Mouse (Mus musculus): ENCODE data around the gene Crtac1.

The Crtac1 gene

GRCm38 (mm10) chr19:42415042-42415441, 16.5 kb downstream of the Crtac1 start:
- no peak for DNase-seq

- no peak for DNase-seq
Measured at GRCm38 (mm10) chr19:42409856-42410255, 21.7 kb downstream of the Crtac1 start.

- DNase-seq: no peak
Measured at GRCm38 (mm10) chr19:42409226-42409625, 22.4 kb downstream of the Crtac1 start.

GRCm38 (mm10) chr19:42404364-42404763, 27.2 kb downstream of the Crtac1 start:
- no peak for DNase-seq

- DNase-seq: no peak
Measured at GRCm38 (mm10) chr19:42399974-42400373, 31.6 kb downstream of the Crtac1 start.

GRCm38 (mm10) chr19:42397281-42397680, 34.3 kb downstream of the Crtac1 start:
- no peak for DNase-seq

- no peak for DNase-seq
Measured at GRCm38 (mm10) chr19:42394848-42395534, 36.6 kb downstream of the Crtac1 start.

GRCm38 (mm10) chr19:42393920-42394319, 37.7 kb downstream of the Crtac1 start:
- DNase-seq: no peak

GRCm38 (mm10) chr19:42392094-42392493, 39.5 kb downstream of the Crtac1 start:
- DNase-seq: no peak

- DNase-seq: no peak
Measured at GRCm38 (mm10) chr19:42389574-42389973, 42.0 kb downstream of the Crtac1 start.

GRCm38 (mm10) chr19:42384981-42385598, 46.5 kb downstream of the Crtac1 start:
- DNase-seq: no peak

GRCm38 (mm10) chr19:42380981-42381373, 50.6 kb downstream of the Crtac1 start:
- no peak for DNase-seq

- DNase-seq: no peak
Measured at GRCm38 (mm10) chr19:42380321-42380980, 51.1 kb downstream of the Crtac1 start.

- DNase-seq: no peak
Measured at GRCm38 (mm10) chr19:42379798-42380197, 51.8 kb downstream of the Crtac1 start.

GRCm38 (mm10) chr19:42377206-42377605, 54.4 kb downstream of the Crtac1 start:
- DNase-seq: no peak

- no peak for DNase-seq
Measured at GRCm38 (mm10) chr19:42363551-42363950, 68.0 kb downstream of the Crtac1 start.

- no peak for DNase-seq
Measured at GRCm38 (mm10) chr19:42358406-42358805, 73.2 kb downstream of the Crtac1 start.

GRCm38 (mm10) chr19:42356854-42357253, 74.7 kb downstream of the Crtac1 start:
- no peak for DNase-seq

GRCm38 (mm10) chr19:42355476-42355875, 76.1 kb downstream of the Crtac1 start:
- DNase-seq: no peak

GRCm38 (mm10) chr19:42341183-42341582, 90.4 kb downstream of the Crtac1 start:
- DNase-seq: no peak

GRCm38 (mm10) chr19:42332081-42332736, 99.4 kb downstream of the Crtac1 start:
- DNase-seq: peak in 1 of 2 experiments; percentile 9

- no peak for DNase-seq
Measured at GRCm38 (mm10) chr19:42331446-42331845, 100.1 kb downstream of the Crtac1 start.

GRCm38 (mm10) chr19:42328160-42328559, 103.4 kb downstream of the Crtac1 start:
- DNase-seq: no peak

- DNase-seq: no peak
Measured at GRCm38 (mm10) chr19:42325894-42326293, 105.7 kb downstream of the Crtac1 start.
